Mouse (Mus musculus) intestine, embryonic 16.5 days (tissue): ENCODE data around the gene Cyb5r1. TPM values are rescaled to one million over a fixed set of nuclear protein-coding genes. Genes with fewer than 3 reads are reported as not detected.

Experiments used
- ATAC-seq: fragments of 200-750 bp; cut with Nextera tagmentation; 2 replicates; pipeline ENCODE4 v1.8.0; 2017; ENCODE audit warnings: moderate TSS enrichment, moderate library complexity
- H3K27ac ChIP-seq: fragments of 300-500 bp; sonication (generic); 2 replicates; pipeline ENCODE4 v1.5.1; 2014; ENCODE audit warnings: mild to moderate bottlenecking, low read length
- H3K27me3 ChIP-seq: fragments of 300-500 bp; sonication (generic); replicated peaks from 2 replicates; pipeline ENCODE4 v1.6.1; 2014; ENCODE audit warnings: low read length, control low read depth, mixed read lengths; ENCODE audit not compliant: control insufficient read depth, insufficient read depth
- H3K36me3 ChIP-seq: fragments of 300-500 bp; sonication (generic); 2 replicates; pipeline ENCODE4 v1.6.1; 2014; ENCODE audit warnings: low read length, control low read depth; ENCODE audit not compliant: control insufficient read depth, insufficient read depth
- H3K4me1 ChIP-seq: fragments of 300-500 bp; sonication (generic); 2 replicates; pipeline ENCODE4 v1.6.1; 2014; ENCODE audit warnings: low read length, control low read depth, mixed read lengths; ENCODE audit not compliant: control insufficient read depth, insufficient read depth
- H3K4me2 ChIP-seq: fragments of 300-500 bp; sonication (generic); 2 replicates; pipeline ENCODE4 v1.6.1; 2014; ENCODE audit warnings: low read depth, low read length, control low read depth
- H3K4me3 ChIP-seq: fragments of 300-500 bp; sonication (generic); 2 replicates; pipeline ENCODE4 v1.5.1; 2014; ENCODE audit warnings: mild to moderate bottlenecking, low read length
- H3K9ac ChIP-seq: fragments of 300-500 bp; sonication (generic); 2 replicates; pipeline ENCODE4 v1.6.1; 2014; ENCODE audit warnings: low read depth, low read length
- H3K9me3 ChIP-seq: fragments of 300-500 bp; sonication (generic); 2 replicates; pipeline ENCODE4 v1.6.1; 2016; ENCODE audit warnings: low read length, control low read depth; ENCODE audit not compliant: control insufficient read depth
- WGBS: fragments of 180-500 bp; shearing (Covaris S2); extraction: QIAGEN DNeasy Blood & Tissue Kit; methylation state at CpG from one replicate; pipeline ENCODE4 v1.1.7; 2014; 5-methylcytosine and 5-hydroxymethylcytosine counted together
- polyA plus RNA-seq: library from polyadenylated mRNA; unstranded; fragments of >200 nt; fragmentation: Nextera tagmentation; extraction: Ambion mirVana; gene quantifications from 2 replicates; pipeline ENCODE4 v1.2.1, GENCODE M21; 2015

Cyb5r1 gene
- polyA plus RNA-seq, 1 experiment from 2014 or later: 38.6 TPM

DNA sequence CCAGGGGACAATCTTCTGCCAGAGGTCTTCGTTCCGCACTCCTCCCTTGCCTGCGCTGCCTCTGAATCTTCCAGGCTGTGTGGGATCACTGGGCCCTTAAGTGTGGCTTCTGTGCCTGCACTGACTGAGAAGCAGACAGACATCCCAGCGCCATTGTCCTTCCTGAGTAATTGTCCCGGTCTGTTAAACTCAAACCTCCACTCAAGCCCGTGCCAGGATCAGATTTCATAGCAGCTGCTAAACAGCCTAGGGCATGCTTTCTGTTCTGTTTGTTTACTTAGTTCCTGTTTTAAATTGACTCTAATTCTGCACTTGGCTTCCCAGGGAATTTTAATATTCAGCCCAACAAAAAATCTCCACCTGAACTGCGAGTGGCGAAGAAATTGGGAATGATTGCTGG is 2.7 kb downstream of the Cyb5r1 start:
- H3K9me3 ChIP-seq: no peaks in the 10 kb centered on the region
- no peak overlapping the region for H3K4me3 ChIP-seq
- ATAC-seq: no peak
- H3K36me3 ChIP-seq: peaks cover 10% of the 10 kb centered on the region
- H3K27me3 ChIP-seq: no peaks in the 10 kb centered on the region
- H3K4me2 ChIP-seq: no peak overlapping the region
- H3K27ac ChIP-seq: no peak overlapping the region
- H3K4me1 ChIP-seq: peaks cover 6% of the 10 kb centered on the region
- H3K9ac ChIP-seq: no peak overlapping the region
- 67% methylated on average over 8 of the region's 8 CpGs for WGBS

DNA sequence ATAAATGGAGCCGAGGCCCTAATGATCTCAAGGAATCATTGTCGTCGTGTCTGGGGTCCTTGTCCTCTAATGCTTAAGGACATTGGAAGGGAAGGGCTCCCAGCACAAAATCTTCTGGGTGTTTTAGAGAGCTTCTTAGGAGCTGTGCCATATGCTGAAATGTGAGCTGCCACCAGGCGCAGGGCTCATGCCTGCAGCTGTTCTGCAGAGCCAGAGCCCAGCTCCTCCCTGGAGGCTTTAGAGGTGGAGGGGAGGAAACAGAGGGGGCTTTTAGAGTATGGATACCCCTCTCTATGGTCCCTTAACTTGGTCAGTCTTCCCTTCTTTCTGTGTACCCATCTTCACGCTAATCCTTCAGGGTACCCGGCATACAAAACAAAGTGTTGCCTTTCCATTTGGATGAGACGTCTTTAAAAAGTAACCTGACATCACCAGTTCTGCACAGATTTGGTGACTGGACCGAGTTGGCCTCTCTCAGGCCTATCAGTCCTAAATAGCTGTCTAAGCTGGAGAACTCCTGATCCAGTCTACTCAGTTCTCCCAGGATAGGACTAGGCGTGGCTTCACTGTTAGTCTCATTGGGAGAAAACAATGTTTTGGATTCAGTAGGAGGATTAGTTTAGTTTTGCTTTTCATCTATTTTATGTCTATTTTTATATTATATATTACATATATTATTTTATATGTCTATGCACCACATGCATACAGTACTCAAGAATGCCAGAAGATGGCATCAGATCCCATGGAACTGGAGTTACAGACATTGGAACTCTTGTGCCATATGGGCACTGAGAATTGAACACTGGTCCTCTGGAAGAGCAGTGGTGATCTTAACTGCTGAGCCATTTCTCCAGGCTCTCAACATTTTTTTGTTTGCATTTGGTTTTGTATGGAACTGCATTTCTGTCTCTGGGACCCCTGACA is 6.6 kb downstream of the Cyb5r1 start:
- ATAC-seq: no peak
- 92% methylated on average over 9 of the region's 9 CpGs for WGBS

DNA sequence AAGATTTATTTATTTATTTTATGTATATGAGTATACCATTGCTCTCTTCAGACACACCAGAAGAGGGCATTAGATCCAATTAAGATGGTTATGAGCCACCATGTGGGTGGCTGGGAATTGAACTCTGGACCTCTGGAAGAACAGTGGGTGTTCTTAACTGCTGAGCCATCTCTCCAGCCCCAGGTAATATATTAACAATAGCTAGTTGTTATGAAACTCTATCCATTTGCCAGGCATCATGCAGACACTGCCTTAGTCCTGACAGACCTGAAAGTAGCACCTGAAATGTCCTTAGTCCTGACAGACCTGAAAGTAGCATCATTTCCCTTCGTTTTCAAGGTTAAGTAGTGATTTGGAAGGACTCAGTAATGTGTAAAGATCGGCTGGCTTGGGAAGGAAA is 8.7 kb downstream of the Cyb5r1 start:
- Histone ChIP-seq H3K4me1 (peaks cover 30% of the 10 kb centered on the region), H3K4me3 (no peak overlapping the region), H3K9me3 (no peaks in the 10 kb centered on the region), H3K27ac (peak overlapping the region; percentile 91), H3K36me3 (peaks cover 10% of the 10 kb centered on the region), H3K4me2 (peak overlapping the region; percentile 73; the same call in 1 of the 2 replicates), H3K27me3 (no peaks in the 10 kb centered on the region), H3K9ac (no peak overlapping the region)
- ATAC-seq: no peak
- WGBS: 44% methylated on average over 2 of the region's 2 CpGs

More for the DNA sequence above, 6.6 kb downstream of the Cyb5r1 start:
- Histone ChIP-seq H3K4me1 (peaks cover 15% of the 10 kb centered on the region), H3K27ac (no peak overlapping the region), H3K27me3 (no peaks in the 10 kb centered on the region), H3K4me3 (no peak overlapping the region), H3K36me3 (peaks cover 10% of the 10 kb centered on the region), H3K9me3 (no peaks in the 10 kb centered on the region), H3K4me2 (no peak overlapping the region), H3K9ac (no peak overlapping the region)

DNA sequence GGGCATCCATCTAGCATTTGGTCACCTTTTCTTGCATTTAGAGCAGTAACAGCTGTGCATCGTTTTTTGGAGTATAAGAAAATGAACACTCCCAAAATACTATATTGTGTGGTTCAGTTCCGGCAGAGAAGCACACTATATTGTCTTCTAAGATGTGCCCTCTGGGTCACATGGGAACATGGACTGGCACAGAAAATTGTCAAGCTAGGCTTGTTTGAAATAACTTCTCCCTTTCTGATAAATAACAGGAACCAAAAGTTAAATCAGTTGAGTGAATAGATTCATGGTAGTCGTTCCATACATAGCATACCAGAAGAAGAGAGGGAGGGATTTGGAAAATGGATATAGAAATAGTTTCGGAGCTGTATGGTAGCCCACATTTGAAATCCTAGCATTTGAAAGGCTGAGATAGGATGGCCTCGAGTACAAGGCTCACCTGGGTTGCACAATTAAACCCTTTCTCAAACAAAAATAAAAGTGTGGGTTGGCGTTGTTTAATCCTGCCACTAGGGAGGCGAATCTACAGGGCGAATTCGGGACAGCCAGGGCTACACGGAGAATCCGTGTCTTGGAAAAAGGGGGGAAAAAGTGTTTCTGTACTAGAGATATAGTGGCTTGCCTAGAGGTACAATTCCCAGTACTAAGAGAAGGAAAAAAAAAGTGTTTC is 9.3 kb downstream of the Cyb5r1 start:
- Histone ChIP-seq H3K4me3 (peak overlapping the region; percentile 97), H3K4me2 (peak overlapping the region; percentile 73), H3K9ac (peak overlapping the region; percentile 96), H3K9me3 (no peaks in the 10 kb centered on the region), H3K4me1 (peaks cover 36% of the 10 kb centered on the region), H3K36me3 (peaks cover 6% of the 10 kb centered on the region), H3K27ac (peak overlapping the region; percentile 91), H3K27me3 (no peaks in the 10 kb centered on the region)
- 14% methylated on average over 11 of the region's 11 CpGs for WGBS
- ATAC-seq: peak; percentile 43

DNA sequence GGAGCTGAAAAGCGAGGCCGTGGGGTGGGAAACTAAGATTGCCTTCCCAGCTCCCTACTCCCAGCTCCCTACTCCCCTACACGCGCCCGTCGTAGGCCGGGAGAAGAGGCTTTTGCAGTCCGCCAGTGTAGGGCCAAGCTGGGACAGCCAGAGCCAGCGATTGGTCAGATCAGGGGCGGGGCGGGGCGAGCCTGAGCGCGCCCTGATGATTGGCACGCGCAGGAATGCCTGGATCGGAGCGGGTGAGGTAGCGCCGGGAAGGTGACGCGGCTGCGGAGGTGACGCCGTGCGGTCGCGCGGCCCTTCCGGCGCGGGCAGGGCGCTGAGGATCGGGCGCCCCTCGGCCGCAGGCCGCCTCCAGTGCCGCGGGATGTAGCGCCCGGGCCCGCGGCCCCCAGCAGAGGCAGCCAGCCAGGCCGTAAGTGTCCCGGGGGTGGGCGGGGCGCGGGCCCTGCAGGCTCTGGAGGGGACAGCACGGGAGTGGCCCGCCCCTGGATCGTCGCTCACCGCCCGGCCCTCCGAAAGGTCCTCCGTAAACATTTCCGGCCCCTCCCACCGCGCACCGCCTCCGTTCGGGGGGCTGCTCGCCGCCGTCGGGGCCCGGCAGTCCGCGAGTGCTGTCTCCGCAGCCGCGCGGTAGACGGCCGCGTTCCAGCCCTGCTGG is 9.9 kb downstream of the Cyb5r1 start, which contains the start of gene Adipor1:
TSS of gene Adipor1 (plus strand) at position 211 of the 664 bp plus-strand sequence.
- WGBS: under 1% methylated on average over 71 of the region's 77 CpGs
- H3K27ac ChIP-seq: peak within 1 kb of the TSS; percentile 95
- ATAC-seq: peak; percentile 99
- H3K4me2 ChIP-seq: peak within 1 kb of the TSS; percentile 73
- H3K27me3 ChIP-seq: no peaks in the 10 kb centered on the region
- peak within 1 kb of the TSS; percentile 97 for H3K4me3 ChIP-seq
- H3K36me3 ChIP-seq: peaks cover 5% of the 10 kb centered on the region; the same call in 1 of the 2 replicates
- H3K9me3 ChIP-seq: no peaks in the 10 kb centered on the region
- H3K9ac ChIP-seq: peak within 1 kb of the TSS; percentile 96
- H3K4me1 ChIP-seq: peaks cover 42% of the 10 kb centered on the region

DNA sequence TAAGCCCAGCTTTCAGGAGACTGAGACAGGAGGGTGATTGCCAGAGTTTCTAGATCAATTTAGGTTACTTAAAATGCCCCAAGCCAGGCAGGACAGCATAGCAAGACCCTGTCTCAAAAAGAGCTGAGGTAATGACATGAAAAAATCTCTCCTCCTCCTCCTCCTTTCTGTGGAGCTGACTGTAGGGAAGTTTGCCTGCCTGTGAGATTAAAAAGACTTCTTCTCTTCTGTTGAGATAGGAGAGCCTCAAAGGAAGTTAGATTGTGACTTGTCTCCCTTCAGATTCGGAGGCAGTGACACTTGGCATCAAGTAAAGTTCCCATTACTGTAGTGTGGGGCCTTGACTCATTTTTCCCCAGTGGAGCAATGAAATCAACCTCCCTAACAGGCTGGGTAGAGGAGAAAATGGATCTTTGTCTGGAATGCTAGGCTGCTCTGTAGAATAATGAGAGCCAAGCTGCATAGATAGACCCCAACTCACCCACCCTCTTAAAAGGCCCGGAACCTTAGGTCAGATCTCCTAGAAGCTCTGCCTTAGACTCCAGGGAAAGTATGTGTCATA is 13.1 kb downstream of the Cyb5r1 start:
- H3K4me3 ChIP-seq: no peak overlapping the region
- H3K9ac ChIP-seq: no peak overlapping the region
- WGBS: 75% methylated on average over 2 of the region's 2 CpGs
- H3K27ac ChIP-seq: no peak overlapping the region; the same call in 1 of the 2 replicates
- H3K9me3 ChIP-seq: no peaks in the 10 kb centered on the region
- no peaks in the 10 kb centered on the region for H3K27me3 ChIP-seq
- no peak overlapping the region for H3K4me2 ChIP-seq
- no peak for ATAC-seq
- peaks cover 52% of the 10 kb centered on the region for H3K4me1 ChIP-seq
- no peaks in the 10 kb centered on the region for H3K36me3 ChIP-seq

DNA sequence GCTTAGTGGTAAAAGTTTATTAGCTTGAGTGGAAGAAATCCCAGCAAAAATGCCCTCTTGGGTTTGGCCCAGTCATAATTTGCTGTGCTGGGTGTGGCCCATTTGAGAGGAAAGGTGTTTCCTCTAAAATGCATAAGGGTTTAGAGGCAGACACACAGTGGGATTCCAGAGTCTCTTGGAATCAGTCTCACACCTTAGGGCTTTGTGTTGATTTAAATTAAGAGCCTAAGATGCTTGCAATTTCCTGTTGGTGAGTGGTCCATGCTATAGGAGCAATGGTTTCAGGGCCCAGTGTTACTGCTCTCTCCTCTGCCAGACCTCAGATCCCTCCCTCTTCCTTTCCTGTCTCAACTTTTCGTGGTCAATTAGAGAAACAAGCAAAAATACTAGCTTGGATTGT is 13.8 kb downstream of the Cyb5r1 start:
- no peaks in the 10 kb centered on the region for H3K36me3 ChIP-seq
- H3K27me3 ChIP-seq: no peaks in the 10 kb centered on the region
- no peak for ATAC-seq
- no peak overlapping the region for H3K9ac ChIP-seq
- no peaks in the 10 kb centered on the region for H3K9me3 ChIP-seq
- H3K4me2 ChIP-seq: 0 out of 2 replicates have a peak overlapping the region, but pooled peaks have one; percentile 1
- 44% methylated on average over 1 of the region's 1 CpGs for WGBS
- H3K4me3 ChIP-seq: no peak overlapping the region
- H3K4me1 ChIP-seq: peaks cover 51% of the 10 kb centered on the region
- peak overlapping the region; percentile 60 for H3K27ac ChIP-seq

DNA sequence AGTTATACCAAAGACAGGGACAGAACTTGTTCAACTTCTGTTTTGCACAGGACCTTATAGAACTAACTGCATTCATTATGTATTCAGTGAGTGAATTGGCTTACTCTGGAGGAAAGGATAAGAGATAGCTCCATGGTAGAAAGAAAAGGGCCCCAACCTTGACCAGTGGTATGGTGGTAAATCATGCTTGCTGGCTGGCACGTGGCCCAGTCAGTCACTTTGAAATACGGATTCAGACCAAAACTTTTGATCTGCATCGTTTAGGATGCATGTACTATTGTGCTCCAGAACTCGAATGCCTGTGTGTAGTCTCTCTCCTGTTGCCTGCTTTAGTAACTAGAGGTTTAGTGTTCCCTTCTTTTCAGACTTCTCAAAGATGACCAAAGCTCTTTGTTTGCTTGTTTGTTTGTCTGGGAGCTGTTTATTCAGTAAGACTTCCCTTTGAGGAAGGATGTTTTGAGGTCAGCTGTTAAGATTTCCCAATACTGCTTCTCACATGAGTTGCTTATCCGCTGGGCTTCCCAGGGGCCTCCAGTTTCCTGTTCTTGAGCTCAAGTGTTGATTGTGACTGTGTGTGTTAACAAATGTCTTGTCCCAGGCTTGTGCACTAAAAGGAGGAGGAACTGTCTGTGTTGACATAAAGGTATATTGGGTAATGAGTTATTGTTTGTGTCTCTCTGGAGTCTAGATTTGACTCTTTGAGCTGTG is 14.5 kb downstream of the Cyb5r1 start:
- WGBS: 37% methylated on average over 5 of the region's 5 CpGs
- Histone ChIP-seq H3K9ac (no peak overlapping the region), H3K4me2 (0 out of 2 replicates have a peak overlapping the region, but pooled peaks have one; percentile 1), H3K27me3 (no peaks in the 10 kb centered on the region), H3K9me3 (no peaks in the 10 kb centered on the region), H3K36me3 (0 out of 2 replicates have a peak, but pooled peaks cover 2% of the 10 kb centered on the region), H3K4me3 (no peak overlapping the region), H3K4me1 (peaks cover 47% of the 10 kb centered on the region), H3K27ac (peak overlapping the region; percentile 60)
- ATAC-seq: no peak
